Mouse (Mus musculus) midbrain, embryonic 10.5 days (tissue): ENCODE measurements at regions not wholly inside any gene's neighbourhood (a gene's known extent, or its start where the extent isn't known, plus 50 kb on each side); places are given as distances from the start of the nearest gene placed in this dataset.
A peak's percentile ranks its signal among the peaks of the same experiment; 100 is the strongest.
"Not testable (repeated sequence)": the region's sequence is repeated elsewhere in the genome, so short reads cannot be mapped to it uniquely, and the experiment has no call there.

ENCODE experiments used
- DNase-seq: peaks from one replicate; pipeline ENCODE4 v3.0.0-alpha.2; 2017; ENCODE audit warnings: low spot score
- H3K27ac ChIP-seq: fragments of 300-500 bp; sonication (generic); replicated peaks from 2 replicates; pipeline ENCODE4 v1.5.1; 2016; ENCODE audit warnings: mild to moderate bottlenecking
- H3K27me3 ChIP-seq: fragments of 300-500 bp; sonication (generic); 2 replicates; pipeline ENCODE4 v1.6.1; 2016; ENCODE audit warnings: low read depth, mild to moderate bottlenecking; ENCODE audit not compliant: poor library complexity, severe bottlenecking
- H3K36me3 ChIP-seq: fragments of 300-500 bp; sonication (generic); 2 replicates; pipeline ENCODE4 v1.6.1; 2016; ENCODE audit warnings: mild to moderate bottlenecking, moderate library complexity
- H3K4me1 ChIP-seq: fragments of 300-500 bp; sonication (generic); 2 replicates; pipeline ENCODE4 v1.6.1; 2016
- H3K4me3 ChIP-seq: fragments of 300-500 bp; sonication (generic); 2 replicates; pipeline ENCODE4 v1.5.1; 2016; ENCODE audit warnings: mild to moderate bottlenecking, moderate library complexity
- H3K9me3 ChIP-seq: fragments of 300-500 bp; sonication (generic); replicated peaks from 2 replicates; pipeline ENCODE4 v1.6.1; 2016; ENCODE audit warnings: mild to moderate bottlenecking
- WGBS: fragments of 180-500 bp; shearing (Covaris S2); methylation state at CpG from one replicate; pipeline ENCODE4 v1.1.7; 2016; 5-methylcytosine and 5-hydroxymethylcytosine counted together

DNA sequence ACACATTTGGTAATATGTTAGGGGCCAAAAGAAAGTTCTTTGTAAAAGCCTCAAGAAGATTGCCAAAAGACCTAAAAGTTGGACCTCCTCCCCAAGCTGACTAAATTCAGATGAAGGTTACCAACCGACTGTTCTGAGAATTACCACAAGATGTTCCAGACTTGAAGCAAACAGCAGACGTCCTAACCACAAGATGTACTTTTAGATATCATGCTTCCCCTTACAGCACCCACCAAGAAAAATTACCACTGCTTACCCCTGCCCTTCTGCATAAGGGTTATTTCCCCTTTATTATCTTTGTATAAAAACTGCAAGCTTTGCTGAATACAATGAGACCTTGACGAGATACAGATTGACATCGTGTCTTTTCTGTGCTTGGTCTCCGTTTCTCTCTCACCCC lies 121.6 kb upstream of the Cst10 start:
- H3K9me3 ChIP-seq, result peaks cover 4% of the 10 kb centered on the region; the same call in 1 of the 2 replicates
- H3K27me3 ChIP-seq, result no peaks in the 10 kb centered on the region
- H3K4me1 ChIP-seq, result no peaks in the 10 kb centered on the region
- H3K27ac ChIP-seq, result no peak overlapping the region
- no peak for DNase-seq
- no peak overlapping the region for H3K4me3 ChIP-seq
- WGBS, result 81% methylated on average over 5 of the region's 5 CpGs
- no peaks in the 10 kb centered on the region for H3K36me3 ChIP-seq

DNA sequence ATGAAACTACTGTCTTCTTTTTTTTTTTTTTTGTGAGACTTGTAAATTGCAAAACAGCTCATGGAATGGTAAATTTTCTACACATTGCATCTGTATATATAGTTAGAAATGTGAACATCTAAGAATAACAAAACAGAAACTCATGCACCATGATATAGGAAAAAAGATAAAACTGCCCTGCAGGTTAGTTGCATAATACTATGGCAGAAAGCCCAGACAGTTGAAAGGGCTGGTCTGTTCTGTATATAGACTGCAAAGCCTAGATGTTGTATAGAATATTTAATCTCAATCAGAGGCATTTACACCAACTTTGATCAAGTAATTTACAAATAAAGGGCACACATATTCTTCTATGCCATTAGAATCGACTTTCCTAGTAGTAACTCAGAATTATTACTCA lies 120.7 kb upstream of the Cst10 start:
- Histone ChIP-seq H3K36me3 (no peaks in the 10 kb centered on the region), H3K4me1 (no peaks in the 10 kb centered on the region), H3K9me3 (peaks cover 4% of the 10 kb centered on the region; the same call in 1 of the 2 replicates), H3K27me3 (no peaks in the 10 kb centered on the region), H3K4me3 (no peak overlapping the region), H3K27ac (no peak overlapping the region)
- no peak for DNase-seq
- WGBS, result 67% methylated on average over 1 of the region's 1 CpGs

DNA sequence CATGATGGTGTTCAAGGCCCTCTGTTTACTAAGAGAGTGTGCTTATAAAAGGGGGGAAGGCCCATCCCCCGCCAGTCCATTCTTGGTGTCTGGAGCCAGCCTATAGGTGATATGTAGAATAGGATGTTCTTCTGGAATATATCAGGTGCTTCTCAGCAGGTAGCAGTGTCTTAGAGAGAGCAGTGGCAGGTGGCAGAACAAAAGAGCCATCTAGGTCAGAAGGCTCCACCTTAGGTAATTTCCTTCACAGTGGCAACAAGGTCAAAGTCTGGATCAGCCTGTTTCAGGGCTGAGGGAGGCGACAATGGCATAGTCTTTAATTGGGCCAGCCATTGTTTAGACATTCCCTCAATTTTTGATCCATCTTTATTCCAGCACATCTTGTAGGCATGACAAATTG lies 107.9 kb upstream of the Cst10 start:
- H3K36me3 ChIP-seq, H3K4me1 ChIP-seq, H3K4me3 ChIP-seq, H3K27me3 ChIP-seq, H3K27ac ChIP-seq, DNase-seq: not testable (repeated sequence)
- H3K9me3 ChIP-seq, result peaks cover 18% of the 10 kb centered on the region
- 81% methylated on average over 2 of the region's 2 CpGs for WGBS

DNA sequence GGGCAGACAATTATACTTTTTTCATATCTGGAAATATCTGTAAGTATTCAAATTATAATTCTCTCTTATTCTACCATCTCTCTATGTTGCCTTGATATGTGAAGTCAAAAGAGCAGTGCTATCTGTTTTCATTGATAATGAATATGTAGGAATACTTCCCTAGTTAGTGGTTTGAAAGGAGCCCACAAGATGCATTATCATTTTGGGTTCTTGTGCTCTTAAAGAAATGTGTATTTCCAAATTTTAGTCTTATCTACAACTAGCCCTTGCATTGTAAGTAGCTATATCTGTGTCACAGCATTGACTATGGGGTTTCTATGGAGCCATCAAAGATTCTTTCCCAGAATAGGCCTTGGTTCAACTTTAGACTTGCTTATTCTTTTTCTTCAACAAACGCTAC lies 99.3 kb upstream of the Cst10 start:
- 92% methylated on average over 1 of the region's 1 CpGs for WGBS
- peaks cover 31% of the 10 kb centered on the region for H3K9me3 ChIP-seq

DNA sequence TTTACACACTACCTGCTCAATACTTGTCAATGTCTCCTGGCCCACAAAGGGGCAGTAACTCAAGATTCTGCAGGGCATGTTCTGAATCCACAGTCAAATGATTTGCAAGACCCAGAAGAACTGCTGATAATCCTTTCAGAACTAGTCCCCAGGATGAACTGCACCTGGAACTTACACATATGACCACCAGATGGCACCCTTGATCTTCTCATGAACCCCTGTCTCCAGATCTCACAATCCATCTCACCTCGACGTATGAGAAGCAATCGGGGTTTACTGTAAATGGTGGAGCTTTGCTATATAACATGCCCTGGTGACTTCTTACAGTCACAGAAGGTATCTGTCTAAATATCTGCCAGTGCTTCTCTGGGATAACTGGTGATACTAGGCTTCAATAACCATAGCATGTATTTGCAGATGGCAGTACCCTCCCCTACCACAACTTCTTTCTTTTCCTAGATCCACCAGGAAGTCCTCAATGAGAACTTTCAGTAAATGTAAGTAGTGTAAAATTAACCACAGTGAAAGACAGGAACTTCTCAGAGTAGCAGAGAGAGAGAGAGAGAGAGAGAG lies 54.5 kb upstream of the Cst10 start:
- H3K4me3 ChIP-seq, result no peak overlapping the region
- H3K27ac ChIP-seq, result no peak overlapping the region
- WGBS, result 32% methylated on average over 3 of the region's 3 CpGs
- H3K27me3 ChIP-seq, result no peaks in the 10 kb centered on the region
- peak; percentile 37 for DNase-seq
- H3K4me1 ChIP-seq, result no peaks in the 10 kb centered on the region
- H3K9me3 ChIP-seq, result no peaks in the 10 kb centered on the region
- no peaks in the 10 kb centered on the region for H3K36me3 ChIP-seq

More for the DNA sequence above, 99.3 kb upstream of the Cst10 start:
- Histone ChIP-seq H3K4me3 (no peak overlapping the region), H3K27me3 (no peaks in the 10 kb centered on the region), H3K4me1 (no peaks in the 10 kb centered on the region), H3K36me3 (no peaks in the 10 kb centered on the region), H3K27ac (no peak overlapping the region)
- DNase-seq, result no peak
